Mouse (Mus musculus) cerebellum, adult 9-10 months (tissue): Measurements from ENCODE around the gene Mettl8.

ENCODE experiments used
- DNase-seq: peaks from one replicate; pipeline ENCODE4 v3.0.0; 2022

Mettl8 gene

GRCm38 (mm10) chr2:70974769-70975168, 80.6 kb downstream of the Mettl8 start:
- DNase-seq, result no peak

DNA sequence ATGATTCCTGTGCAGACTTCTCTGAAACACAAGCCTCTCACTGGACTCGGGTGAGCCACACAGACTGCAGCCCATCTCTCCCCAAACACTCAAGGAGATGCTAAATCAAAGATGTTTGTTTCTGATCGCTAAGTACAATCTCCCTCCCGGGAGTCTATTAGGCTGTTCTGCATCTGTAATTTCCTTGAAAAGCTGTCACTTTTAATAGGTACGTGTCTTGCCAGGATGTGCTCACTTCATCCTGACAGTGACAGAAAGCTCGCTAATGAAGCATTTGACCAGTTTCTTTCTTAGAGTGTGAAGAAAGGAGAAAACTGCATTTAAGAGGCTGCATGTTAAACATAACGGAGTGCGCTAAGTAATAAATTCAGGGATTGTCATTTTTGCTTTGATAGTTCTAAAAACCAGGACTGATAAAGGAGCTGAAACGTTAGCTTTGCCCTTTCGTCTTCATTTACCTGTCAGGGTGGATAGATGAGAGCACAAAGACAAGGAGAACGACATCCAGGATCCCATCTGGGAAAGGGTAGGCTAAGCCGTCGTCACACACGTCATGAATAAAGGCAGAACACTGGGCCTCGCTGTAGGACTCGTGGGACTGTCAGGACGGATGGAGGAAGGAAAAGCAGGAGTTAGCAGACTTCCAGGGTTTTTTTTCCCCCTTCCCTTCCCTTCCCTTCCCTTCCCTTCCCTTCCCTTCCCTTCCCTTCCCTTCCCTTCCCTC, 82.4 kb downstream of the Mettl8 start:
- no peak for DNase-seq

GRCm38 (mm10) chr2:70970158-70970741, 85.1 kb downstream of the Mettl8 start:
- no peak for DNase-seq

GRCm38 (mm10) chr2:70968305-70968704, 87.1 kb downstream of the Mettl8 start:
- no peak for DNase-seq

- no peak for DNase-seq
Measured at GRCm38 (mm10) chr2:70967216-70967615, 88.2 kb downstream of the Mettl8 start.

GRCm38 (mm10) chr2:70964809-70965208, 90.6 kb downstream of the Mettl8 start:
- DNase-seq, result no peak

GRCm38 (mm10) chr2:70962921-70963320, 92.5 kb downstream of the Mettl8 start:
- no peak for DNase-seq

- no peak for DNase-seq
Measured at GRCm38 (mm10) chr2:70961086-70961941, 94.1 kb downstream of the Mettl8 start.

GRCm38 (mm10) chr2:70960090-70960489, 95.3 kb downstream of the Mettl8 start:
- DNase-seq, result no peak

DNA sequence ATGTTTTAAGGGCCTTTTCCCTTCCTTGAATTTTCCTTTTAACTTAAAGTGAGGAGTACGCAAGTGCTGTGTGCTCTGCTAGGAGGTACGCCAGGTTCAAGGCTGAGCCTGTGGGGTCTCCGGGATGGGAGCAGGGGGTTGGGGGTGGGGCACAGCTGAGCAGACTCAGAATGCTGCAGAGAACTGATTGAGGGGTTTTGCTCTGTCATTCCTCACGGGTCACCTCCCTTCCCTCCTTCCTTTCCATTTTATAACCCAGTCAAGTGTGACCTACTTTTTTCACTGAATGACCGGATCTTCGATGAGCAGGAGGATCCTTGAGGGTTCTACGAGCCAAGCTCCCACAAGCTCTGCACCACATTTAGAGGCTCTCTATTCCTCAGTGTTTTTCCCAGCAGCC, 96.0 kb downstream of the Mettl8 start:
- DNase-seq, result no peak

DNA sequence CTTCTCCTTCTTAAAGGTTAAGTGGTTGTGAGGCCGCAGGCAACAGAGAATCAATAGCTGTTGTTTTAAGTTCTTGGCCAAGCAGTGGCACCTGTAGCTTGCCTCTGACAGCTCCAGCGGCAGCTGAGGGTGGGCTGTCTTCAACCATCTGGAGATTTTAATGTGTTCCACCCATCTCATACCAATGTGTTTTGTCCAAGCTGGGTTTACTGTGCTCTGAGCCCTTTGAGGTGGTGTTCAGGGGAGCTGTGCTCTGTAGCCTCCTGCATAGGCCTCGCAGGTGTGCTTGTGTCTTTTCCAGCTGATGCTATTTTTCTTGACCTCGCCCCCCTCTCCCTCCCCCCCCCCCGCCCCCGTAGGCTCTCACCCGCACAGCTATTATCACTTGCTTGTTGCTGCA, 96.8 kb downstream of the Mettl8 start:
- no peak for DNase-seq

DNA sequence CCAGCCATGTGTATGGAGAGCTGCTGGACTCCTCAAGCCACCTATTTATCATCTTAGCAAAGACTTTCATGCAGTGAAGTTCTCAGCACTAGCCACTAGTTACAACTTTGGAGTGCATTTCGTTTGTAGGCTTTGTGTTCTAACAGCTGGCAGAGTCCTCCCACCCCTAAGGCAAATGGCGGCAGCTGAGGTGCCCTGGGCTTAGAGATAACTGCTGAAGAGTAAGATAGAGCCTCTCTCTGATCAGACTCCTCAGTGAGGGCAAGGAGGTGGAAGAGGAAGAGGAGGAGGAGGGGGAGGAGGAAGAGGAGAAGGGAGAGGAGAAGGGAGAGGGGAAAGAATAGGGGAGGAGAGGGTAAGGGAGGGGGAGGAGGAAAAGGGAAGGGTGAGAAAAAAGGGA, 101.8 kb downstream of the Mettl8 start:
- DNase-seq, result no peak

- DNase-seq, result no peak
Measured at GRCm38 (mm10) chr2:70951944-70952343, 103.4 kb downstream of the Mettl8 start.

DNA sequence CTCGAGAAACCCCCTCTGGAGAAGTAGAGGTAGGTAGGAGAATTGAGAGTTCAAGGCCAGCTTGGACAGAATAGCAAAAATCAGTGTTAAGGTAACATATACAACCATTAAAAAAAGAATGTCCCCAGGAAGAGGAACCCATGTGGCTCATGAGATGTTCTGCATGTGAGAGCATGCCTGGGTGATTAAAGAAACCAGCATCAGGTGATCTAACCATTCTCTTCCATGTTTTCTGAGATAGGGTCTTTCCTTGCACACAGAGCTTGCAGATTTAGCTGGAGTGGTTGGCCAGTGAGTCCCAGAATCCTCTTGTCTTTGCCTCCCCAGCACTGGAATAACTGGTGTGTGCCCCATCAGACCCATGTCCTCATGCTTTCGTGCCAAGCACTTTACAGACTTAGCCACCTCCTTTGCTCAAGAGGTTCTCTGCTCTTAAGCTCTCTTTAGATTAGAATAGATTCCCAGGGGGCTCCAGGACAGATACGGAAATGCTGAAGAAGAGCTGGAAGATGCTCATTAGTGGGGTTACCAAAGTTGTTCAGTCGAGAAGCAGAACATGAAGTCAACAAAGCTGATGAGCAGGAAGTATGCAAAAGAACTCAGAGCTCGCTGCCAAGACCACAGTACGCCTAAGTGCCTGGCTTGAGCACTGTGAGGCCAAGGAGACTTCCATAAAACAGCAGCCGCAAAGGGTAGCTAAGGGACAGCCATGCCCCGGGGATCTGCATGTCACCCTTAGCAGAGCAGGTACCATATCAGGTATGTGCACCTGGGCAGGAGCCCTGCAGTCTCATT, 110.7 kb downstream of the Mettl8 start:
- DNase-seq, result no peak

GRCm38 (mm10) chr2:70940826-70941225, 114.6 kb downstream of the Mettl8 start:
- DNase-seq, result no peak

DNA sequence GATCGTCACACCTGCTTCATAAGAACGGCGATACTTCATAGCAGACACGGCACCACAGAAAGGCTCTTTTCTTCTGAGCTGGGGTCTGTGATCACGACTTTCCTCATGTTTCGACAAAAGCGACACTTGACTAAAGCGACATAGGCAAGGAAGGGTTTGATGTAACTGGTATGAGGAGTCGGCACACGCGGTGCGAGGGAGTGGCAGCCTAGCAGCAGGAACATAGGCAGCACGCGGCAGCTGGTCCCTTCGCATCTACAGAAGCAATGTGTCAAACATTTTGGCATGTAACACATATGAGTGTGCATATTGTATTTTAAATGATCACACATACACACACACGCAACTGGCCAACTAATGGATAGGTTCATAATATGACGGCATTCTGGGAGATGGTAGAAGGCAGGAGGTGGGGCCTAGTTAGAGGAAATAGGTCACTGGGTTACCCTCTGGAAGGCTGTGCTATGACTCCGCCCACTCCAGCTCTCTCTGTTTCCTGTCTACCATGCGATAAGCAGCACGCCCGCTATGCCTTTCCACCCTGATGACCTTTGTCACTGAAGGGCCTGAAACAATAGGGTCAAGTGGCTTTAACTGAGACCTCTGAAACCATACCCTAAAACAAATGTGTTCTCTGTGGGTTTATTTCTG, 116.4 kb downstream of the Mettl8 start:
- no peak for DNase-seq

- no peak for DNase-seq
Measured at GRCm38 (mm10) chr2:70934772-70935171, 120.6 kb downstream of the Mettl8 start.

DNA sequence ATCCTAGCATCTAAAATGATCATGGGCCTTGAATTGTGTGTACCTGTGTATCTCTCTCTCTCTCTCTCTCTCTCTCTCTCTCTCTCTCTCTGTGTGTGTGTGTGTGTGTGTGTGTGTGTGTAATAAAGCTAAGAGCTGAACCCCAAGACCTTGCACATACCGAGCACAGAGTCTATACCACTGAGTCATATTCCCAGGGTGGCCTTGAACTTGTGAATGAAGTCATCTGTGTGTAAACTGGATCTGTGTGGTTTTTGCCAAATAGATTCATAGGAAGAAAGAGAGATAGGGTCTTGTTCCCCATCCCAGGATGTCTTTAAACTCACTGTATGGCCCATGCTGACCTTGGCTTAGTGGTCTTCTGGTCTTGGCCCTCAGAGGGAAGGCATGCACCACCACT, 121.9 kb downstream of the Mettl8 start:
- DNase-seq, result no peak

GRCm38 (mm10) chr2:70932965-70933364, 122.4 kb downstream of the Mettl8 start:
- DNase-seq, result no peak

DNA sequence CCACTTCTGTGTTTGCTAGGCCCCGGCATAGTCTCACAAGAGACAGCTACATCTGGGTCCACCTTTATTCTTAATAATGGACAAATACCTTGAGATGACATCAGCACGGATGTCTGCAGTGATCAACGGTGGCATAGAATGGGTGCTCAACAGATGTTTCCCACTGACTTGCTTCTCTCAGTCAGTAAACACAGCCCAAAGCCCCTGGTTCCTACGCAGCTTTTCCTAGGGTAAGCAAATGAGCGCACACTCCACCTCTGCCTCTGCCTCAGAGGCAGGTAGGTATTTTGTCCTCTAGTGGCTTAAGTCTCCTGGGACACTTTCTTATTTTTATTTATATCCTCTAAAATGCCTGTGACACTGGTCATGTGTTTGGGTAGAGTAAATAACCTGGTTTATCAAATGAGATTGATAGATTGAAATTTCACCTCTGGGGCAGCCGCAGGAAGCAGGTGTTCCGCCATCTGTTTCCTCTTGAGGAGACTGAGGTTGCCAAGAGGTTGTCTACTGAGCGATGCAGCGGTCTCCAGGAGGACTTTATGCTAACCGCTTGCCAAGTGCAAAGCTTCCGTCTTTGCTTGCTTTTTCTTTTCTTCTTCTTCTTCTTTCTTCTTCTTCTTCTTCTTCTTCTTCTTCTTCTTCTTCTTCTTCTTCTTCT, 124.6 kb downstream of the Mettl8 start:
- DNase-seq, result no peak

- no peak for DNase-seq
Measured at GRCm38 (mm10) chr2:70929714-70930113, 125.7 kb downstream of the Mettl8 start.

DNA sequence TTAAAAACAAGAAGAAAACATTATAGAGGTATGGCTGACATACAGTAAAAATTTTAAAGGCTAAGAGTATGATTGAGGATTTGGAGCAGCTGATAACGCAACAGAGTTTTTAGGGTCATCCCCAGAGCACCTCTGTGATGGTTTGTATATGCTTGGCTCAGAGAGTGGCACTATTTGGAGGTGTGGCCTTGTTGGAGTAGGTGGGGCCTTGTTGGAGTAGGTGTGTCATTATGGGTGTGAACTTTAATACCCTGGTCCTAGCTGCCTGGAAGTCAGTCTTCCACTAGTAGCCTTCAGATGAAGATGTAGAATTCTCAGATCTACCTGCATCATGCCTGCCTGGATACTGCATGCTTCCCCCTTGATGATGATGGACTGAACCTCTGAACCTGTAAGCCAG, 131.3 kb downstream of the Mettl8 start:
- DNase-seq, result no peak
